23 mouse cellular contexts compared by ENCODE assay signal in genomic region chr4:152532872-152533271, GRCm38 (mm10). TPM values are rescaled to one million over a fixed set of nuclear protein-coding genes. Genes with fewer than 3 reads are reported as not detected.
A peak's percentile ranks its signal among the peaks of the same experiment; 100 is the strongest.
DNase-seq lines count a peak whose midpoint lies in the region; ATAC-seq lines count a peak whose summit lies in the region.
"Had no signal": no experiment of that assay in that cellular context is flagged by ENCODE, and none has a peak within 500 bp of the region (broad histone marks: within the 10 kb centered on the region; RNA-seq: fewer than 3 reads in every experiment).

No protein-coding gene starts in this region.

- no peak overlapping the region for H3K27ac ChIP-seq in limb, embryonic 10.5 days
- no peak overlapping the region for H3K27ac ChIP-seq in neural tube, embryonic 15.5 days (replicated peaks)
- H3K27ac ChIP-seq: hindbrain, embryonic 15.5 days; kidney, embryonic 15.5 days; left cerebral cortex, adult 2 months; limb, embryonic 13.5 days; liver, embryonic 14.5 days; lung, embryonic 15.5 days had no signal

- no peaks in the 10 kb centered on the region for H3K36me3 ChIP-seq in limb, embryonic 10.5 days
- H3K36me3 ChIP-seq in neural tube, embryonic 15.5 days = no peaks in the 10 kb centered on the region
- H3K36me3 ChIP-seq: heart, embryonic 12.5 days; hindbrain, embryonic 15.5 days; kidney, embryonic 15.5 days; limb, embryonic 13.5 days; lung, embryonic 15.5 days had no signal

- no peak overlapping the region for H3K4me2 ChIP-seq in neural tube, embryonic 15.5 days
- H3K4me2 ChIP-seq: heart, embryonic 12.5 days; hindbrain, embryonic 15.5 days; kidney, embryonic 15.5 days; limb, embryonic 13.5 days; lung, embryonic 15.5 days had no signal

- no peak overlapping the region for H3K4me3 ChIP-seq in limb, embryonic 10.5 days
- H3K4me3 ChIP-seq in neural tube, embryonic 15.5 days (replicated peaks) = no peak overlapping the region
- H3K4me3 ChIP-seq: heart, embryonic 12.5 days; hindbrain, embryonic 15.5 days; kidney, embryonic 15.5 days; left cerebral cortex, adult 2 months; limb, embryonic 13.5 days; lung, embryonic 15.5 days; myocyte had no signal

- no peaks in the 10 kb centered on the region for H3K9me3 ChIP-seq in limb, embryonic 10.5 days (replicated peaks)
- no peaks in the 10 kb centered on the region for H3K9me3 ChIP-seq in neural tube, embryonic 15.5 days (replicated peaks)
- H3K9me3 ChIP-seq: heart, embryonic 12.5 days; hindbrain, embryonic 15.5 days; kidney, embryonic 15.5 days; limb, embryonic 13.5 days; lung, embryonic 15.5 days had no signal

- peaks cover 71% of the 10 kb centered on the region for H3K27me3 ChIP-seq in limb, embryonic 10.5 days (ENCODE audit: low read depth, poor library complexity, severe bottlenecking)
- no peaks in the 10 kb centered on the region for H3K27me3 ChIP-seq in neural tube, embryonic 15.5 days (replicated peaks)
- H3K27me3 ChIP-seq: hindbrain, embryonic 15.5 days; kidney, embryonic 15.5 days; lung, embryonic 15.5 days had no signal

- peak; percentile 70 to 75 for DNase-seq in cerebellum, postnatal 10 days
- no peak for DNase-seq in cerebellum, postnatal 36 days
- peak; percentile 72 for DNase-seq in left cerebral cortex, postnatal 4 days
- DNase-seq in left cerebral cortex, adult 9 months (ENCODE audit: low spot score in 2 of 2) = no peak
- peak; percentile 18 for DNase-seq in embryo, embryonic 10.5 days (ENCODE audit: low spot score)
- peak; percentile 62 for DNase-seq in limb, embryonic 10.5 days (ENCODE audit: low spot score)
- DNase-seq: B cell, adult 2 months; cerebellum, adult 8-10 months; heart, adult 11 months; kidney, postnatal 4 days; layer of hippocampus, adult 9-11 months; right cerebral cortex, postnatal 4 days; thymus, adult 2 months had no signal

- 45% methylated on average over 9 of the region's 9 CpGs for WGBS in limb, embryonic 10.5 days
- 52% methylated on average over 9 of the region's 9 CpGs for WGBS in neural tube, embryonic 15.5 days

- no peak for ATAC-seq in neural tube, embryonic 15.5 days (ENCODE audit: low FRiP score)
- ATAC-seq: intestine, embryonic 16.5 days had no signal

- intact Hi-C loops in left cerebral cortex, postnatal 4 days (cut with DNase I) = loop anchor here (10.0 kb wide), 1 partner anchor 202 kb away; no protein-coding TSS in a partner anchor

- no peak overlapping the region for H3K9ac ChIP-seq in neural tube, embryonic 15.5 days (replicated peaks)
- H3K9ac ChIP-seq: heart, embryonic 12.5 days; hindbrain, embryonic 15.5 days; kidney, embryonic 15.5 days; limb, embryonic 13.5 days; liver, embryonic 14.5 days; lung, embryonic 15.5 days had no signal

- H3K4me1 ChIP-seq in limb, embryonic 10.5 days = peaks cover 56% of the 10 kb centered on the region
- H3K4me1 ChIP-seq in neural tube, embryonic 15.5 days = peaks cover 17% of the 10 kb centered on the region
- H3K4me1 ChIP-seq: heart, embryonic 12.5 days; lung, embryonic 15.5 days had no signal

RNA-seq across cellular contexts. Expression of gene Kcnab2, which starts 55.2 kb away (rescaled TPM):
- 10 to 100 TPM; 35.0 to 43.6 TPM for total RNA-seq in left cerebral cortex, postnatal 4 days (2021)
- polyA plus RNA-seq in limb, embryonic 10.5 days (2016; fragmentation: Nextera tagmentation; extraction: Ambion mirVana) = 3.9 and 5.2 TPM in 2 replicates
- 37.1 and 50.5 TPM in 2 replicates for polyA plus RNA-seq in neural tube, embryonic 15.5 days (2015; fragmentation: Nextera tagmentation; extraction: Ambion mirVana)

RNA-seq across cellular contexts. Expression of gene Nphp4, which starts 56.4 kb away (rescaled TPM):
- 10 to 100 TPM; 10.5 to 12.1 TPM for total RNA-seq in left cerebral cortex, postnatal 4 days (2021)
- polyA plus RNA-seq in limb, embryonic 10.5 days (2016; fragmentation: Nextera tagmentation; extraction: Ambion mirVana) = 2.8 and 3.8 TPM in 2 replicates
- polyA plus RNA-seq in neural tube, embryonic 15.5 days (2015; fragmentation: Nextera tagmentation; extraction: Ambion mirVana) = 4.9 and 5.4 TPM in 2 replicates

Comparison
In these comparisons a context has a peak if more than half of its experiments do, and no peak if none do; other contexts are left out.
1. DNase-seq: peak in cerebellum, postnatal 10 days (2 of 2), left cerebral cortex, postnatal 4 days (single experiment), embryo, embryonic 10.5 days (single experiment) and limb, embryonic 10.5 days (single experiment); none in cerebellum, postnatal 36 days (0 of 2) and left cerebral cortex, adult 9 months (0 of 2).